Mouse (Mus musculus): ENCODE measurements around the gene Hhipl1. TPM values are rescaled to one million over a fixed set of nuclear protein-coding genes. Genes with fewer than 3 reads are reported as not detected.

The Hhipl1 gene
- polyA plus RNA-seq, 1 experiment = 0.76 TPM

- TF ChIP-seq POLR2A (IDR thresholded peaks at IDR 0.05; ENCODE audit: low read depth, low read length) (no peak), CTCF (IDR thresholded peaks at IDR 0.05; ENCODE audit: extremely low read depth, insufficient read length, insufficient replicate concordance, low read depth, low read length) (no peak)
- Histone ChIP-seq H3K27me3 (ENCODE audit: control insufficient read depth, insufficient read depth, low read length) (no peaks in the 10 kb centered on the region), H3K4me1 (ENCODE audit: control insufficient read depth, insufficient read depth, insufficient read length, low read length) (peaks cover 2% of the 10 kb centered on the region; the same call in 1 of the 2 replicates), H3K36me3 (ENCODE audit: control insufficient read depth, insufficient read depth, low read length) (no peaks in the 10 kb centered on the region), H3K27ac (ENCODE audit: insufficient read depth, low read depth, low read length) (no peak overlapping the region), H3K4me3 (ENCODE audit: low read depth, low read length) (no peak overlapping the region)
- 64% methylated on average over 9 of the region's 9 CpGs for WGBS
Measured at GRCm38 (mm10) chr12:108292419-108292818, 13.7 kb upstream of the Hhipl1 start.

GRCm38 (mm10) chr12:108292957-108293356 is 13.1 kb upstream of the Hhipl1 start:
- TF ChIP-seq POLR2A (IDR thresholded peaks at IDR 0.05; ENCODE audit: low read depth, low read length) = no peak
- TF ChIP-seq CTCF (IDR thresholded peaks at IDR 0.05; ENCODE audit: extremely low read depth, insufficient read length, insufficient replicate concordance, low read depth, low read length) = peak; percentile 93
- peaks cover 2% of the 10 kb centered on the region; the same call in 1 of the 2 replicates for H3K4me1 ChIP-seq (ENCODE audit: control insufficient read depth, insufficient read depth, insufficient read length, low read length)
- H3K27ac ChIP-seq (ENCODE audit: insufficient read depth, low read depth, low read length) = no peak overlapping the region
- H3K36me3 ChIP-seq (ENCODE audit: control insufficient read depth, insufficient read depth, low read length) = no peaks in the 10 kb centered on the region
- no peak overlapping the region for H3K4me3 ChIP-seq (ENCODE audit: low read depth, low read length)
- WGBS = 3% methylated on average over 8 of the region's 8 CpGs
- H3K27me3 ChIP-seq (ENCODE audit: control insufficient read depth, insufficient read depth, low read length) = no peaks in the 10 kb centered on the region

DNA sequence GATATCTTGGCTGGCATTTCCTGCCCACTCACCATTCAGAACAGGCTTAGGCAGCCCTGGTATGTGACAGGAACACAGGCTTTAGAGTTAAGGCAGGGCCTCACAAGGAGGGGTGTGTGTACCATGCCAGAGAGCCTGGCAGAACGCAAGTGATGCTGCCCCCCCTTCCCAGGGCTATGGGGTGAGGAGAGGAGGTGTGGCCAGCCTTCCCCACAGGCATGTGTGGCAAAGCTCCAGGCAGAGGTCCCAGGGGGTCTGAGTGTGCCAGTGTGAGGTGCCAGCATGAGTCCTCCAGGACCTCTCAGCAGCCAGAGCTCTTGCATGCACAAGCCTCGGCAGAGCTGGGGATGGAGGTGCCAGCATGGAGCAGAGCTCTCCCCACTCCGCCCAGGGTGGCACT is 11.4 kb upstream of the Hhipl1 start:
- 64% methylated on average over 3 of the region's 3 CpGs for WGBS
- no peaks in the 10 kb centered on the region for H3K36me3 ChIP-seq (ENCODE audit: control insufficient read depth, insufficient read depth, low read length)

GRCm38 (mm10) chr12:108297033-108297432 is 9.0 kb upstream of the Hhipl1 start:
- no peaks in the 10 kb centered on the region for H3K27me3 ChIP-seq (ENCODE audit: control insufficient read depth, insufficient read depth, low read length)
- H3K4me1 ChIP-seq (ENCODE audit: control insufficient read depth, insufficient read depth, insufficient read length, low read length) = peaks cover 2% of the 10 kb centered on the region; the same call in 1 of the 2 replicates
- H3K36me3 ChIP-seq (ENCODE audit: control insufficient read depth, insufficient read depth, low read length) = no peaks in the 10 kb centered on the region
- WGBS = 78% methylated on average over 6 of the region's 6 CpGs
- H3K27ac ChIP-seq (ENCODE audit: insufficient read depth, low read depth, low read length) = no peak overlapping the region
- TF ChIP-seq POLR2A (IDR thresholded peaks at IDR 0.05; ENCODE audit: low read depth, low read length) = no peak
- TF ChIP-seq CTCF (IDR thresholded peaks at IDR 0.05; ENCODE audit: extremely low read depth, insufficient read length, insufficient replicate concordance, low read depth, low read length) = 0 out of 2 replicates have a peak, but pooled peaks have one; percentile 6
- no peak overlapping the region for H3K4me3 ChIP-seq (ENCODE audit: low read depth, low read length)

More for the DNA sequence above, 11.4 kb upstream of the Hhipl1 start:
- TF ChIP-seq CTCF (IDR thresholded peaks at IDR 0.05; ENCODE audit: extremely low read depth, insufficient read length, insufficient replicate concordance, low read depth, low read length) = no peak
- TF ChIP-seq POLR2A (IDR thresholded peaks at IDR 0.05; ENCODE audit: low read depth, low read length) = no peak
- no peaks in the 10 kb centered on the region for H3K27me3 ChIP-seq (ENCODE audit: control insufficient read depth, insufficient read depth, low read length)
- peaks cover 2% of the 10 kb centered on the region; the same call in 1 of the 2 replicates for H3K4me1 ChIP-seq (ENCODE audit: control insufficient read depth, insufficient read depth, insufficient read length, low read length)
- H3K4me3 ChIP-seq (ENCODE audit: low read depth, low read length) = no peak overlapping the region
- no peak overlapping the region for H3K27ac ChIP-seq (ENCODE audit: insufficient read depth, low read depth, low read length)

- Histone ChIP-seq H3K4me3 (ENCODE audit: low read depth, low read length) (no peak overlapping the region), H3K36me3 (ENCODE audit: control insufficient read depth, insufficient read depth, low read length) (no peaks in the 10 kb centered on the region), H3K4me1 (ENCODE audit: control insufficient read depth, insufficient read depth, insufficient read length, low read length) (peaks cover 4% of the 10 kb centered on the region), H3K27me3 (ENCODE audit: control insufficient read depth, insufficient read depth, low read length) (peaks cover 12% of the 10 kb centered on the region), H3K27ac (ENCODE audit: insufficient read depth, low read depth, low read length) (no peak overlapping the region)
- no peak for TF ChIP-seq CTCF (IDR thresholded peaks at IDR 0.05; ENCODE audit: extremely low read depth, insufficient read length, insufficient replicate concordance, low read depth, low read length)
- no peak for TF ChIP-seq POLR2A (IDR thresholded peaks at IDR 0.05; ENCODE audit: low read depth, low read length)
- 74% methylated on average over 6 of the region's 6 CpGs for WGBS
Measured at GRCm38 (mm10) chr12:108301006-108301405, 5.1 kb upstream of the Hhipl1 start.

- no peak overlapping the region for H3K4me3 ChIP-seq (ENCODE audit: low read depth, low read length)
- peaks cover 6% of the 10 kb centered on the region for H3K4me1 ChIP-seq (ENCODE audit: control insufficient read depth, insufficient read depth, insufficient read length, low read length)
- no peaks in the 10 kb centered on the region for H3K36me3 ChIP-seq (ENCODE audit: control insufficient read depth, insufficient read depth, low read length)
- H3K27me3 ChIP-seq (ENCODE audit: control insufficient read depth, insufficient read depth, low read length) = peaks cover 25% of the 10 kb centered on the region
- 55% methylated on average over 6 of the region's 6 CpGs for WGBS
- TF ChIP-seq CTCF (IDR thresholded peaks at IDR 0.05; ENCODE audit: extremely low read depth, insufficient read length, insufficient replicate concordance, low read depth, low read length) (no peak), POLR2A (IDR thresholded peaks at IDR 0.05; ENCODE audit: low read depth, low read length) (no peak)
- H3K27ac ChIP-seq (ENCODE audit: insufficient read depth, low read depth, low read length) = no peak overlapping the region
Measured at GRCm38 (mm10) chr12:108303778-108304365, 2.2 kb upstream of the Hhipl1 start.

GRCm38 (mm10) chr12:108305172-108305571 is 898 bp upstream of the Hhipl1 start:
- 62% methylated on average over 8 of the region's 8 CpGs for WGBS
- H3K27me3 ChIP-seq (ENCODE audit: control insufficient read depth, insufficient read depth, low read length) = peaks cover 25% of the 10 kb centered on the region
- no peak overlapping the region for H3K4me3 ChIP-seq (ENCODE audit: low read depth, low read length)
- H3K36me3 ChIP-seq (ENCODE audit: control insufficient read depth, insufficient read depth, low read length) = no peaks in the 10 kb centered on the region
- no peak overlapping the region for H3K27ac ChIP-seq (ENCODE audit: insufficient read depth, low read depth, low read length)
- peaks cover 6% of the 10 kb centered on the region for H3K4me1 ChIP-seq (ENCODE audit: control insufficient read depth, insufficient read depth, insufficient read length, low read length)
- TF ChIP-seq CTCF (IDR thresholded peaks at IDR 0.05; ENCODE audit: extremely low read depth, insufficient read length, insufficient replicate concordance, low read depth, low read length) = no peak
- TF ChIP-seq POLR2A (IDR thresholded peaks at IDR 0.05; ENCODE audit: low read depth, low read length) = no peak
